Mouse (Mus musculus): Measurements from ENCODE around the gene Usp53.

Gene Usp53

DNA sequence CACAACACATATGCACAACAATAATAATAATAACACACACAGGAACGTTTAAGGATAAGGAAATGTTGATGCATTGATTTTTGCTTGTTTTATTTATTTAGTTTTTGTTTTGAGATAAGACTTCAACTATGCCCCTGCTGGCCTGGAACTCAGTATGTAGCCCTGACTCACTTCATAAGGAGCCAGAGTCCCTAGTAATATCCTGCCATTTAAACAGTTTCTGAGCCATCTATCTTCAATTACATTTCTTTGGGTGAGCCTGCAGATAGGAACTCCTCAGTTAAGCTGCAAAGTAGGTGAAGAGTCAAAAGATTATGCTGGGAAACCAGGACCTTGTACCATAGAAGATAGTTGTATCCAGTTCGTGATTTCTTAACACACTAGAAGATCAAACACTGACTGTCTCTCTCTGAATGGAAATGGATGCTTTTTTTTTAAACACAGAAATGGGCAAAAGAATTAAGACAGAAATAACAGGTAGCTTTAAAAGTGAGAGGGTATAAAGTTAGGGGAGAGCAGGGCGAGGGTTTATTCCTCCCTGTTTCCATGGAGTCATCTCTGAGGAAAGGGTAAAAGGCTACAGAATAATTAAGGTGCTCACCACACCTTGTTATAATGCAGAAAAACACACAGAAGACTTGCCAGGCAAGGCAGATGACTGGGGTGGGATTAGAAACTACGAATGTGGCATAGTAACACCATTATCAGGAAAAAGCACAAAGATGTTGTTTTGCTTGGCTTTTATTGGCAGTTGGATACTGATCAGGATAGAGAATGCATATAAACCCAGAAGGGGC, 96.6 kb downstream of the Usp53 start:
- DNase-seq (ENCODE audit: low spot score) = no peak
